Mouse (Mus musculus): ENCODE measurements at regions not wholly inside any gene's neighbourhood (a gene's known extent, or its start where the extent isn't known, plus 50 kb on each side); places are given as distances from the start of the nearest gene placed in this dataset.

DNA sequence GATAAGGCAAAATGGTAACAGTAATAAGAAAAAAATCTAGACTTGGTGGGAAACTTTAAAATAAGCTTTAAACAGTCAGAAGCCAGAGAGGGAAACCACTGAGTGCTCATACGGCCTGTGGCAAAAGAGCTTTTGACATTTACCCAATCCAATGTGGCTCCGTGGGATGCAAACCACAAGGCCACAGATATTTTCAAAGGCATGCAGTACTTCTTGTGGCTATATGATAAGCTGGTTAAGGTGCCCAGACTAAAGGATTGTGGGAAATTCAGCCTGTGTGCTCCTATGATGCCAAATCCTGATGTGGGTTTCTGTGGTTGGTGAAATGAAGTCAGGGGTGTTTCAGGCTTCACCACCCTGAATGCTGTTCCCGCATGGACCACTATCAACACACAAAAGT lies 355.8 kb downstream of the Sorl1 start:
- DNase-seq, result no peak
- intact Hi-C loops (cut with DNase I), result no loop called here

DNA sequence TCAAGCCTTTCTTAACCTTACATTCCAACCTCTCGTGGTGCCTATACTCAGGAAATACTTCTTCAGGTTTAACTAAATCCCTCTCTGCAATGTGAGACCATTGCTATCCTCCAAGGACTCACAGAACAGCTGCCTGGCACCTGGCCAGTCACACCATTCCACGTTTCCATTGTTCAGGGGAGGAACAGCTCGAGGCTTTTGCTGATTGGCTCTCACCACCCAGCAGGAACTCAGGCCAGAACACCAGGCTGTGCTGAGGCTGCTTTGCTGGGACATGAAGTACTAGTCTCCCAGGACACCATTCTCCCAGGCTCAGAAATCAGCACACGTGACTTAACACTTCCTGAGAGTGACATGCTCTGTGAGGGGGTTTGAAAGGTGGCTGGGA lies 357.6 kb downstream of the Sorl1 start:
- intact Hi-C loops (cut with DNase I), result no loop called here

DNA sequence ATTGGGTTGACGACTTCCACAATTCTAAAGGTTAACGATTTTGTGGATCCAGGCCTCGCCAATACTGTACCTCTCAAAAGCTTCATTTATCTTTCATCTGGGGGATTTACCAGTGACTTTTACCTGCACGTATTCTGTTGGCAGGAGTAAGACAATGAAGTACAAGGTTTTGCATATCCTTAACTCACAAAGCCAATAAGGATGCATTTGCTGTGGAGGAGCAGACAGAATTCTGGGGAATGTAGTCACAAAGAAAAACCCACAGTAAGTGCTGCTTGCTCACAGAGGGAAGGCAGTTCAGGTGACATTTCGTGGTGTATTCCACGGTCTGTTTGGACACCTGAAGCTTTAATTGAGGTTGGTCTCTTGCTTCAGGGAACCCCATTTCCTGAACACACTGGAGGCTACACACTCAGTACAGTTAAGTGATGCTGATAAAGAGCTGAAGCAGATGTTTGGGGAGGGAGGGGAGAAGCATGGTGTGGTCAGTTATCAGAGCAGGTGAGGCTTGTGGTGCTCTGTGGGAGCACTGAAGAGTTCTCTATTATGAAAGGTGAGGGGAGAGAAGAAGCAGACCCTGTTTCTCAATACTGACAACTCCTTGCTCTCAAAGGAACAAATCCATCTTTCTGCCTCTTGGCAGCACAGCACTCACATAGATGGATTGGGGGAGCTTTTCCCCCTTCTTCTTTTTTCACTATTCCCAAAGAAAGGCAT lies 358.1 kb downstream of the Sorl1 start:
- intact Hi-C loops (cut with DNase I), result no loop called here
- no peak for DNase-seq

More for the DNA sequence above, 357.6 kb downstream of the Sorl1 start:
- peak; percentile 78 to 83 for DNase-seq

DNA sequence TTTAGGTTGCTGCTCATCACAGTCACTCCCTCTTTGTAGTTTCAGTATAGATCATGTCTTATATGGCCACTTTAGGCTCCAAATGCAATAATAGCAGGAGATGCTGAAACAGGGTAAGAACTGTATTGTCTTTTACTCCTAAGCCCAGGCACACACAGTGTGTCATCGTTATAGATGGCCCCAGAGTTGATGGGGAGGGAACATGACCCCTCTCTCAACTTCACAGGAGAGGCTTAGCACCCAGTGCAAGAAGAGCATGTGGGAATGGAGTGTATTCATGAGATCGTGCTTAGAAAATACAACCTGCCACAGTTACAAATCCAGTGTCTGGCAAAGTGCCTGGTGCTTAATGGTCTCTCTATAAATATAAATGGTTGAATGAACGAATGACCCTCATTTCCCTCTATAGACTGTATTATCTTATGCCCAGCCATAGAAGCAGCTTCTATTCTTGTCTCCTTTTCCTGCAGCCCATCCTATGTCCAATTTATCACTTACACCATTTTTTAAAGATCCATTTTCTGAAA lies 363.0 kb downstream of the Sorl1 start:
- intact Hi-C loops (cut with DNase I), result no loop called here
- no peak for DNase-seq

DNA sequence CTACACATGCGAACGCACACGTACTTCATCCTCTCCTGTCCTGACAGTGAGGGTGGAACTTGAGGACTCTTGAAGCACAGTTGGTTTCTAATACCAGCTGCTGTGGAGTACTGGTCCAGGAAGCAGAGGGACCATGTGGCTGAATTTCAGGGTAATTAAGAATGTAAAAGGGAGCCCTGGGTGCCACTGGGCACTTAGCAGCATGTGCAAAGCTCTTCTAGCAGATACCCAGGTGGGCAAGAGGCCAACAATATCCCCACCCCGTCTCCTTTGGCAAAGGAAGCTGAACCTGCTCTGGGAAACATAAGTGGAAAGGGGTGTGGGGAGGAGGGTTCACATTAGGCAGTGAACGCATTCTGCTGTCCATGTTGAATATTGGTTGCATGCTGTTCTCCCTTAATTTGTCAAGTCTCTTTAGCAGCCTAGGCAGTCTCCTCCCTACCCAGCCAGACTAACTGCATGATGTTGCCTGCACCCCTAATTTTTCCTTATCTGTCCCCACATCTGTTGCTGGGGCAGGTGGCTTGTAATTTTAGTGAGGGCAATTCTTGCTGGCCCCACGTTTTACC lies 369.6 kb downstream of the Sorl1 start:
- intact Hi-C loops (cut with DNase I), result no loop called here
- peak; percentile 7 to 15 for DNase-seq

DNA sequence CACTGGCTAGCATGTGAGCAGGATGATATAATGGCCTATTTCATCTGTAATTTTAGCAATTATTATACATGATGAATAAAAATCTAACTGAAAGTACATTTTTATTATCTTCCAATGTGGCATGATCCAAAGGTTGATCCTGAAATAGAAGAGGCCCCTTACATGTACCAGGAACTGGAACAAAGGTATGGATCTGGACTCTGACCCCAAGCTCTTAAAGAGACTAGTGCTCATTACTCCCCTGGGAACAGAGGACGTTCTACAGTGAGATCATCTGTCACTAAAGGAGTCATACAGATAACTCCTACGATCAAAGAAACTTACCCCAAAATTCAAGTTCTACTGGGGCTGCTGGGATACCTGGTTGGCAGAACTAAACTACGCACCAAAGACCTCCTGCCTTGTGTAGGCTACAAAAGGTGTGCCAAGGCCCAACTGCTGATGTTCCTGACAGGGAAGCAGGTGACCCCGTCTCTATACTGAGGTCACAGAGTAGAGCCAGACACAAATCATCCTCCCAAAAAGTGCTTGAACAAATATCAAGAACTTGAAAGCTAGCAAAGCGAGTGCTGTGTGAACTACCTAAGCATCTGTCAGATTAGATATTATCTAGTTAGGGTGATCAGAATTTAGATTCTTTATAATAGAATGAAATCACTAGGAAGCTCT lies 378.0 kb downstream of the Sorl1 start:
- intact Hi-C loops (cut with DNase I), result no loop called here
- DNase-seq, result no peak

DNA sequence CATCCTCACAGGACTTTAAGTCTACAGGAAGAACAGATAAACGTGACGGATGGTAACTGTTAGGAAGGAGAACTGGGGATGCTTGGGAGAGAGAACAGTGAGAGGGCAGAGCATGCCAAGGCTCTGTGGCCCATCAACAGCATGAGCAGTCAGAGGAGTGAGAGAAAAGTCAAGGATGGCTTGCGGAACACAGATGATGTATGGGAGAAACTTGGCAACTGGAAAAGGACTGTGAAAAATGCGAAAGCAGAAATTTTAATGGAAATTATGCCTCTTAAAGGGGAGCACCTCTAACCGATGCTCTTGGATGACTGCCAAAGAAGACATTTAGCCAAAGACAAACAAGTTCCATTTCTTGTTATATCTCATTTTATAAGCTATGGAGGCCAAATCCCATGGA lies 382.6 kb downstream of the Sorl1 start:
- no peak for DNase-seq
- intact Hi-C loops (cut with DNase I), result no loop called here

DNA sequence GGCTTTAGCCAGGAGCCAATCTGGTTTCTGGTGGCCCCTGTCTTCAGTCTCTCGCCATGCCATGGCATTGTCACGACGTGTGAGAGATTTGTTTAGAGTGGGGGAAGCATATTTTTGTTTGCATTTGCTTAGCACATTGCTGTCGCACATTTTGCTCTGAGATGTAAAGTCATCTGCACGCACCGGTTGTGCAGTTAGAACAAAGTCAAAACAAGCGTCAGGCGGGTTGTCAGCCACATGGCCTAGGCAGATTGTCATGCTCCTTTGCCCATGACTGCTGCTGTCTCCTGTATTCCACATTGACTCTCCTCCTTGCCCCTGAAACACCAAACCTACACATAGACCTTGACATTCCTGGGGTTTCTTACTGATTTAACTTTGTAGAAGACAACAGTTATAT lies 383.6 kb downstream of the Sorl1 start:
- DNase-seq, result no peak
- intact Hi-C loops (cut with DNase I), result no loop called here

DNA sequence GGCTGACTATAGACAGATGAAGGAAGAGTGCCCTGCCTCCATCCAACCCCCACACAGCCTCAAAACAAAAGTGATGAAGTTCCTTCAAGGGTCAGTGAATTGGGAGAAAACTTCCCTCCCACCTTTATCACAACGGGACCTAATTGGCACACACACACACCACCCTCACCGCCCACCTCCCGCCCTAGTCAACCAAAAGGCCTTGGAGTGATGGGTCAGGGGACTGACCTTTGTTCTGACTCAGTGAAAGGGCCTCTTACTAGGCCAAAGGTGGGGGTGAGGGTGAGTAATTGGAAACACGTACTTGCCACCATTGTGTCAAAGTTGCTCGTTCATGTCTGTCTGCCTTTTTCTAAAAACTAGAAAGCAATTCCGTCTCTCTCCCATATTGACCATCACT lies 386.4 kb downstream of the Sorl1 start:
- intact Hi-C loops (cut with DNase I), result no loop called here
- no peak for DNase-seq

DNA sequence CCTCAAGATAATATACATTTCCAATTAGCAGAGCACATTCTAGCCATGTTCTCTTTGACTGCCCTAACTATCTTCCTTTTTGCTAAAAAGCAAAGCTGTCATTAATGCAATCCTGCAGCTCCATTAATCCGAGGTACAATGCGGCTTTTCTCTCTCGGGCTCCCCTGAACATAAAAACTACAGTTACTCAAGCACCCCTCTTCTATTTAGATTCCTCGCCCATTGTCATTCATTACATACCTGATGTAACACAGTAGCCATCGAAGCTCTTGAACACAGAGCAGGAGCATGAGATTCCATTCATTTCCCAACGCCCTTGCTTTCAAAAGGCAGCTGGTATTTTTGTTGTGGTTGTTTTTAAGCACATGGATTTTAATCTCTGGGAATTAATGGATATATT lies 387.2 kb downstream of the Sorl1 start:
- intact Hi-C loops (cut with DNase I), result no loop called here

DNA sequence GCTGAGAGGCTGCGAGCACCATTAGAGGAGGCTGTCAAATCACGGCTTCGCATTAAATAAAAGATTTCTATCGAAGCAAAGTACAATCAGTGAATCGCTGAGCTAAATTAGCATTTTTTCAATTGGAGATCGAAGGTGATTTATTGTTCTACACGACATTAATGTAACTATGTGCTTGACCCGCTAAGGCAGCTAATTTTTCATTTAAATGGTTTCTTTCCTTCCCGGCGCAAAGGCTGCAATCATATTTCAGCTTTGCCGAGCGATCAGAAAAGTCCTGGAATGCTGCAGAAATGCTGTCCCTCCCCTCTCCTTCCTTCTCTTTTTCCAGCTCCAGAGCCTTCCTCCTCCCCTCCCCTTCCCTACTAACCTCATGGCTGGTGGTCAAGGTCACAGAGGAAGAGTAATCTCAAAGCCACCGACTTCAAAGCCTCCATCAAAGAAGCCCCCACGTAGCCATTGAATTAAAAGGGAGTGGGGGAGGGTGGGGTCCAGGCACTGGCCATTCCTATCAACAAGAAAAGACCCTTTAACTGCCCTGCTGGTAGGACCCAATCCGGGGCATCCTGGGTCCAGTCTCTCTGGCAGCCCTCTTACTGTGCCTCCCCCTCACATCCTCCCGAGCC lies 387.8 kb downstream of the Sorl1 start:
- intact Hi-C loops (cut with DNase I), result no loop called here
- DNase-seq, result peak; percentile 17 to 23

More for the DNA sequence above, 387.2 kb downstream of the Sorl1 start:
- no peak for DNase-seq

DNA sequence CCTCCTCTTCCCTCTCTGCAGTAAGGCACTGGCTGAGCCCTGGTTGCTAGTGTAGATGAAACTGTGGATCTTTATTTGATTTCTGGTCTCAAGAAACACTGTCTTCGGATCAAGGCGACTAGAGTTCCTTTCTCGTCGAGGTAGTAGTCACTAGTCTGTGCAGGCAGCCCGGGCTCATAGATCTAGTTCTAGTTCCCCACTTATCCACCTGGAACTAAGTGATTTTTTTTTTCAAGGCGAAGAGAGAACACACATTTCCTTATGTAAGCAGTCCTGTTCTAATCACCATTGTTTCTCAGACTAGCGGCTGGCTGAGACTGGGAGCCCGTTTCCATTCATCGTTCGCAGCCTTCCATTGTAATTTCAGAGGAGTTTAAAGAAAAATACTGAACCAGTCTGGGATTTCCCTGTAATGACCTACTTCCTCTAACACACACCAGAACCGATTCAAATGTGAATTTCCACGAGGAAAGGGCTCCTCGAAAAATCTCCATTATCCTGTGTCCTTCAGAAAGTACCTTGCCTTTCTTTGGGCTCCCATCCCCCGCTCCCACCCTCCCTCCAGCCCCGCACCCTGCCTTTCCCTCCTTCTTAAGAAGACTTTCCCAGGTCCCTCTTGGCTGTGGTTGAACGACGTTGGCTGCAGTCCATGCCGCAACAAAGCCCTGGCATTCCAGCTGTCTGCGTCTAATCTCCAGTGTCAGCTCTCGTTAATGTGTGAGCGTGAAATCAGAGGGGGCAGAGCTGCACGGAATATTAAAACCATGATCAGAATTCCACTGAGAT lies 388.5 kb downstream of the Sorl1 start:
- peak; percentile 51 to 62 for DNase-seq
- intact Hi-C loops (cut with DNase I), result loop anchor here (1.0 kb wide), 1 partner anchor 216 kb away; no protein-coding TSS in a partner anchor

DNA sequence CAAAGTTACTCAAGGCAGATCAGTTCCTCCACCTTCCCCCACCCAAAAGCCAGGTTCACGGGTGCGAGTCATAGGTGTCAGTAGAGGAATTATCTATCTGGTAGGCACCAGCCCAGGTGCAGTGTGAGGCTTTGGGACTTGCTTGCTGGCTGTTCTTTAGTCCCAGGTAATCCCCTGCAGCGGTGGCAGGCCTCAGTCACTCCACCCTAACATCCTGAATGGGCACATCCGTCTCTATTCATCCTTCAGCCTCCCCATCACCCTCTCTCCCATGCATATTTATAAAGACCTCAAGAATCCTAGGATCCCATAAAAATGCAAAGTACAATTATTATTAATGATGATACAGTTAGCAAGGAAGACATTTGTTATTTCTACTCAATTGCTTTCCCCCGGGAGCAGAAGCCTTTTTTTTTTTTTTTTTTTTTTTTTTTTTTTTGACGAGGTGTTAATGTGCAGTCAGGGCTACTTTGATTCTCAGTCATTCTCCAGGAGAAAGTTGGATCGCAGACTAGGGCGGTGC lies 389.1 kb downstream of the Sorl1 start:
- intact Hi-C loops (cut with DNase I), result loop anchor here (1.0 kb wide), 1 partner anchor 216 kb away; no protein-coding TSS in a partner anchor
- DNase-seq, result no peak

DNA sequence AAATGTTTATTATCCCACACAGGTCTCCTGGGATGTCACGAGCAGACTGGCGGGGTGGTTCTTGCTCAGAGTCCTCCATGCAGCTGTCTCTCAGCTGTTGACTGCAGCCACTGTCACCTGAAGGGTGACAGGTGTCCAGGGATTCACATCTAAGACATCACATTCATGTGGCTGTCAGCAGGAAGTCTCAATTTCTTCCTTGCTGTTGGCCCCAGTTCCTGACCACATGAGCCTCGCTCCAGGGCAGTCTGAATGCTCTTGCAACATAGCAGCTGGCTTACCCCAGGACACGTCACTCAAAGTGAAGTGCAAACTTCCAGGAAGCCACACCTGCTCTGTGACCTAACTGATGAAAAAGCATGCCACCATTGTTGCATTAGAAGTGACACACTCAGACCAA lies 402.5 kb downstream of the Sorl1 start:
- intact Hi-C loops (cut with DNase I), result no loop called here
- no peak for DNase-seq

DNA sequence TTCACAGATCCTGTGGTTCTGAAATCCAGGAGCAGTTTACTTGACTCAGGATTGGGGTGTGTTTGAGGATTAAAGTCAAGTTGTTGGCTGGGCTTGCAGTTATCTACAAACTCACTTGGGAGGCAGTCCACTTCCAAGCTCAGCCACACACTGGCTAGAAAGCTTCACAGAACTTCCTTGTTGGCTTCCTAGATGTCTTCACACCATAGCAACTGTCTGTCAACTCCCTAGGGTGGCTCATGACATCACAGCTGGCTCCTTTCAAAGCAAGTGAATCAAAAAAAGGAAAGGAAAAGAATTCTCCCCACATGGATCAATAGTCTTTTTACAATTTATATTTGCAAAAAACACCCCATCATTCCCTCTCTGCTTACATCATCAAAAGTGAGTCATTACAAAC lies 408.9 kb downstream of the Sorl1 start:
- peak; percentile 44 to 51 for DNase-seq
- intact Hi-C loops (cut with DNase I), result no loop called here

DNA sequence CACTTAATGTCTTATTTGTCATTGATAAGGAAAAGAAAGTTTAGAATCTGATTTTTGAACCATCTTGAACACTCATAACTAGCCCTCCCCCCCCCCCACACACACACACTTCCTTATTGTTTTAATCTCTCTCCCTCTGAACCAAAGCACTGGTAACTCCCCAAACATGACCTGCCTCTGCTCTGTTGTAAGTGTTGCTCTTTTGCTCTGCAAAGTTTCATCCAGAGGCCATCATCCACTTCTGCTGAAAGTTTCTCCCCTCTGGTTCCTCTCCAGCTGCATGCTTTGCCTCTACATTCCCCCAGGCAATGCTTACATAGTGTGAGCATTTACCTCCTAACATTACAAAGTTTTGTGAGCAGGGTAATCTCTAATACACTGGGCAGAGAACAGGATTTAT lies 418.1 kb downstream of the Sorl1 start:
- DNase-seq, result no peak
- intact Hi-C loops (cut with DNase I), result no loop called here

DNA sequence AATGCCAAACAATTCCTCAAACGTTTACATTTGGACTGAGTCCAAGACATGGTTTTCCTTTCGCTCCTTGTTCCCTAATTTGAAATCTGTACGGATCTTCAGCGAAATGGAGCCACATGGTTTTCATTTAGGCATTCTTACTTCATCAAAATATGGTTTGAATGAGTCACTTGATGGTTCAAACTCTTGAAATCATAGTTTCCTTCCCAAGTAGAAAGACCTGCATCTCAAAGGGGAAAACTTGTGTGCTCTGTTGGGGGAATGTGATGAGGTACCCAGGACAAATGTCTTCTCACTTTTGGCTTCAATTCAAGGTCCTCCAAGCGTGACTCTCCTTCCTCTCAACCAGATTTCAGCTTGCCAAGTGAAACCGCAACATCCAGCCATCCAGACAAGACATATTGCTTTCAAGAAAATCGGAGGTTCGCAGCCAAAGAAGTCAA lies 418.6 kb downstream of the Sorl1 start:
- intact Hi-C loops (cut with DNase I), result no loop called here

DNA sequence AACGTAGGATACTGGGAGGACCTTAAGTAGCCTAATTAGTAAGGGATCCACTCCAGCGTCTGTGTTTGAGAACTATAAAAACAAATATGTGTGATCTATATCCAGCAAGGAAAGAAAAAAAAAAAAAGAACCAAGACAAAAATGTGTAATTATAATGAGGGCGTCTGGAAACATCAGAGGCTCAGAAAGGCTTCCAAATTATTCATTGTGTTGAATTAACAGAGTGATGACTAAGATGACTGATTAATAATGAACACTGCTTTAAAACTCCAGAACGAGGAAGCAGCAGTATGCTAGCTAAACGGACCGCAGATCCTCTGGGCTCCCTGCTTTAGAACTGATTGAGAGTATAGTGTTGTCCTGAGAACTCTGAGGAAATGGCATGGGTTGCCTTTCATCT lies 421.0 kb downstream of the Sorl1 start:
- intact Hi-C loops (cut with DNase I), result no loop called here
- DNase-seq, result no peak

More for the DNA sequence above, 418.6 kb downstream of the Sorl1 start:
- DNase-seq, result no peak

DNA sequence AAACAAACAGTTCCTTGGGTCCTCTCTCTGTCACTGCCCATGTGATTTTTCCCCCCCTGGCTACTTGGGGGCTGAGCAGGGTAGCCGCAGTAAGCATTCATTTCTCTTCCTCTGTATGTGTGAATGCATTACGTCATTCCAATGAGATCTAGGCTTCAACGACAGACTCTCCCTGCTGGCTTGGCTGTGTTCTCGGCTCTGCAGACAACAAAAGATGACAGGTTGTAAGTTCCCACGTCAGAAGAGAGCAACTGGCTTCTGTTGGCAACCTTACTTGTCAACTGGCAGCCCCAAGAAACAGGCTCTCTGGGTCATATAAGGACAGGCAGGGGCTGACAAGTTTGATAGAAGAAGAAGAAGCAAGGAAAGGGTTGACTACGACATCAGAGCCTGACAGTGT lies 423.4 kb downstream of the Sorl1 start:
- peak; percentile 7 to 11 for DNase-seq
- intact Hi-C loops (cut with DNase I), result no loop called here

DNA sequence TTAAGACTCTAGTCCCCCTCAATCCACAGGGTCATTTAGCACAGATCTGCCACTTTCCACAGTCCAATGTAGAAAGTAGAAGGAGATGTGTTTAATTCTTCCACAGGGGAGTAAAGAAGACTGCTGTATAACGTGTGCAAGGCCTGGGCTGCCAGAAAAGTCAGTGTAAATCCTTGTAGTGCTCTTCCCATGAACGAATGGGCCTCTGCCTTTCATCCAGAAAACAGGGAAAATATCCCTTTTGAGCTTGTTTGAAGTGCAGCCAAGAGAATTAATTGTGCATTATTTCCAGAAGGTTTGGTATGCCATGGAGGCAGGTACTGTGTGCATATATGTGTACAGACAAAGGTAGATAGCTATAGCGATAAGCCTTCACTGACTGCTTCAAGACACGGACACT lies 425.1 kb downstream of the Sorl1 start:
- intact Hi-C loops (cut with DNase I), result no loop called here
- DNase-seq, result no peak

All from heart, postnatal 10 days (tissue).